Mouse (Mus musculus) bone marrow macrophage, adult 2 months (primary cell): ENCODE data around the gene Iqsec1. TPM values are rescaled to one million over a fixed set of nuclear protein-coding genes. Genes with fewer than 3 reads are reported as not detected.

Source experiments
- H3K27ac ChIP-seq: 2 replicates; pipeline ENCODE4 v1.5.1; 2012; ENCODE audit warnings: low read depth, low read length; ENCODE audit not compliant: insufficient read depth
- H3K4me1 ChIP-seq: 2 replicates; pipeline ENCODE4 v1.6.1; 2012; ENCODE audit warnings: low read length; ENCODE audit not compliant: control insufficient read depth, insufficient read depth
- H3K4me3 ChIP-seq: 2 replicates; pipeline ENCODE4 v1.5.1; 2012; ENCODE audit warnings: mild to moderate bottlenecking, low read length, moderate library complexity; ENCODE audit not compliant: insufficient read depth
- CTCF ChIP-seq: IDR thresholded peaks from 2 replicates; pipeline ENCODE4 v1.5.1; 2012; ENCODE audit warnings: low read depth, mild to moderate bottlenecking, low read length, moderate library complexity
- POLR2A ChIP-seq: IDR thresholded peaks from 2 replicates; pipeline ENCODE4 v1.6.1; 2012; ENCODE audit warnings: mild to moderate bottlenecking, low read depth, low read length, borderline replicate concordance
- polyA plus RNA-seq: library from polyadenylated mRNA; stranded (reverse); fragments of >200 nt; gene quantifications from 2 replicates; pipeline ENCODE4 v1.2.4, GENCODE M21; 2012; ENCODE audit not compliant: missing spikeins, insufficient read depth, insufficient read length

Iqsec1 gene
- polyA plus RNA-seq, 1 experiment, result 38.2 TPM

DNA sequence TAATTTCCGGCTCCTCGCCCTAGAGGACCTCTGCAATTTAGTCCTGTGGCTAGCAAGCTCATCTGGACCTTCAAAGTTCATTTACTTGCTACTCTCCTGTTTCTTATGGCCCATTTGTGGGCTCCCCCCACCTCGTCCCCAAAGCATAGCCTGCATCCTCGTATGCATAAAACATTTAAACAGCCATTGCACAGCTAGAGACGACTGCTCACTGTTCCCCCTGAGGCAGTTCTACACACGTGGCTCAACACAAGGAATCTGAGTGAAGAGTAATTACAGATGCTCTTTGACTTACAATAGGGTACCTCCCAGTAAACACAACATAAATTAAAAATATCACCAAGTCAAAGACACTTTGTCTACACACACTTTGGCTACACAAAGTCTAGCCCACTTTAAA, 88.2 kb downstream of the Iqsec1 start:
- Histone ChIP-seq H3K4me3 (no peak overlapping the region), H3K4me1 (peaks cover 2% of the 10 kb centered on the region; the same call in 1 of the 2 replicates), H3K27ac (no peak overlapping the region)
- no peak for TF ChIP-seq CTCF

DNA sequence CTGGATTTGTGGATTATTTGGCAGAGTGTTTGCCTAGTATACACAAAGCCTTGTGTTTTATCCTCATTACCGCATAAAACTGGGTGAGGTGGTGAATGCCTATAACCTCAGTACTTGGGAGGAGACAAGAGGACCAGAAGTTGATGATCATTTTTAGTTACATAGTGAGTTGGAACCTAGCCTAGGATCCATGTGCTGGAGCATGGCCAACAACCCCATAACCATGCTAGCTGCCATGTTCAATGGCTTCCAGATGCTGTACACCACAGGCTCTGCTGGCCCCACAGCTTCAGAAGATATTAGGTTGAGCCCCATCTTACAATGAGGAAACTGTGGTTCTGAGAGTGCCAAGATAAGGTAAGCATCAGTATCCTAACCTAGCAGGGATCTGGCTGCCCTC, 89.2 kb downstream of the Iqsec1 start:
- Histone ChIP-seq H3K27ac (no peak overlapping the region), H3K4me1 (peaks cover 2% of the 10 kb centered on the region; the same call in 1 of the 2 replicates), H3K4me3 (no peak overlapping the region)
- TF ChIP-seq POLR2A, result no peak
- TF ChIP-seq CTCF, result no peak

GRCm38 (mm10) chr6:90898107-90898506, 90.4 kb downstream of the Iqsec1 start:
- Histone ChIP-seq H3K4me3 (no peak overlapping the region), H3K27ac (no peak overlapping the region), H3K4me1 (peaks cover 2% of the 10 kb centered on the region; the same call in 1 of the 2 replicates)
- TF ChIP-seq POLR2A (no peak), CTCF (no peak)

DNA sequence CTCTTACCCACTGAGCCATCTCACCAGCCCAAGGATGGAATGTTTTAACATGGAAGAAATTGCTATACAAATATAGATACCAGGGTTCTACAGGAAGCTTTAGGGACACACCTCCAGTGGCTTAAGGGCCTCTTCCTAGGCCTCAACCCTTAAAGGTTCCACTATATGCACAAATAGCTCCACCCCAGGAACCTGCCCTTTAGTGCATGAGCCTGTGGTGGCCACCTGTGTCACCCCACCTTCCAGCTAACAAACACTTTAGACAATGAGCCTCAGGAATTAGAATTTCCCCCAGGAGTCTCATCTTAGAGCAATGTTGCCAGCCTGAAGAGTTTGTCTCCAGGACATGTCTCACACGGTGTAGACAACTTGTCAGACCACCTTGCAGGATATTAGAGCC, 96.1 kb downstream of the Iqsec1 start:
- TF ChIP-seq CTCF, result no peak
- TF ChIP-seq POLR2A, result no peak

DNA sequence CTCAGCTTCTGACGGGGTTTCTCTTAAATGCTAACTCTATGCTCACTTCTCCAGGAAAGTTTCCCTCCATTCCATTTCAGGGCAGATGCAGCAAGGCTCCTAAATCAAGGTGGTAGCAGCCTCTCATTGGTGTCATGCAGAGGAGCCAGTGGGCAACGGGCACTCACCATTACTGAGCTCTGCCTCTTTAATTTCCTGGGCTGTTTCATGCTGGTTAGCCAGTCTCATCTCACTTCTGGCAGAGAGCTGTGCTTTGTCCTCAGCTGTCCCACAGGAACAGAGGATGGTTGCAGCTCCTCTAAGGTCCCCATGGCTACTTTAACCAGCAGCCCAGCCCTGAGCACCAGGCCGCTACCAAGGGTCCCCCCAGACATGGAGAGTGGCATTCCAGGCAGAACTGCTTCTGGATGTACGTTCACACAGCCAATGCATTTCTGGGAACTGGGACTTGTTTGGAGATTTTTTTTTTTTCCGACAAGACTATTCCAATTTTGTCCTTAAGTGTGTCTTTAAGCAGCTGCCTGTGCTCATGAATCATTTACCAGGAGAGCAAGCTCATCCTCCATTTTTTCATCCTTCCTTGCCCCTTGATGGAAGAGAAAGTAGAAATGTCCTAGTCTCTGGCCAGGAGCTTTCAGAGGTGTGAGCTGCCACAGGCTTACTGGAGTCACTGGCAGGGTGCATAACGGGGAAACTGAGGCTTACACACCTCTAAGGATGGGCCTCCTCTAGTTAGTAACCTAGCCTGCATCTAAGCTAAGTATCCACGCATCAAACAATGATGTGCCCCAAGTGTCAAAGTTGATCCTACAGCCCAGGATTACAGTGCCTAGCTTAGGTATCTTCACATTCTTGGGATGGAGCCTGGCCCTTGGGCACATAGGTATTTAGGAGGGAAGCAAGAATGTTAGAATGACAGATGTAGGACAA, 98.9 kb downstream of the Iqsec1 start:
- Histone ChIP-seq H3K4me3 (no peak overlapping the region), H3K27ac (no peak overlapping the region), H3K4me1 (no peaks in the 10 kb centered on the region)
- TF ChIP-seq CTCF (no peak), POLR2A (no peak)

More for the DNA sequence above, 96.1 kb downstream of the Iqsec1 start:
- no peaks in the 10 kb centered on the region for H3K4me1 ChIP-seq
- no peak overlapping the region for H3K27ac ChIP-seq
- H3K4me3 ChIP-seq, result no peak overlapping the region

- TF ChIP-seq POLR2A (no peak), CTCF (no peak)
- Histone ChIP-seq H3K4me1 (no peaks in the 10 kb centered on the region), H3K4me3 (no peak overlapping the region), H3K27ac (no peak overlapping the region)
Measured at GRCm38 (mm10) chr6:90887024-90887775, 101.3 kb downstream of the Iqsec1 start.

DNA sequence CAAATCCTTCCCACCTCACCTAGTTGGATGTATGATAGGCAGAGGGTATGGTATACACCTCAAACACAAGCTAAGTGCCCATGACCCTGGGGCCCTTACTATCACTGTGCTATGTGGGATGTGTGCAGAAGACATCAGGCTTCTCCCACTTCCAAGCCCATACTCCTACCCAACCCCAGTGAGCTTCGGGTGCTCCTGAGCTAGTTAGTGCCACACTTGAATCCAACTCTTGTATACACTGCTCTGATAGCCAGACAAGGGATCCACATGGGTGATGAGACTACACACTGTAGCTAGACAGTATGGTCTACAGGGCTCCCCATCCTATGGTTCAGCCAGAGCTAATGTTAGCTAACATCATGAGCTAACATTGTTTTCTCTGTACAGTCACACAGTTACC, 102.9 kb downstream of the Iqsec1 start:
- TF ChIP-seq POLR2A, result no peak
- no peak for TF ChIP-seq CTCF
- Histone ChIP-seq H3K4me3 (no peak overlapping the region), H3K4me1 (no peaks in the 10 kb centered on the region), H3K27ac (no peak overlapping the region)

GRCm38 (mm10) chr6:90884631-90885030, 103.9 kb downstream of the Iqsec1 start:
- H3K4me1 ChIP-seq, result no peaks in the 10 kb centered on the region
- no peak for TF ChIP-seq POLR2A
- TF ChIP-seq CTCF, result no peak
- no peak overlapping the region for H3K4me3 ChIP-seq
- no peak overlapping the region for H3K27ac ChIP-seq

GRCm38 (mm10) chr6:90880975-90881374, 107.5 kb downstream of the Iqsec1 start:
- H3K4me3 ChIP-seq, result no peak overlapping the region
- H3K27ac ChIP-seq, result no peak overlapping the region
- TF ChIP-seq POLR2A, result no peak
- TF ChIP-seq CTCF, result no peak
- H3K4me1 ChIP-seq, result no peaks in the 10 kb centered on the region

- H3K4me1 ChIP-seq, result no peaks in the 10 kb centered on the region
- no peak overlapping the region for H3K27ac ChIP-seq
- no peak for TF ChIP-seq POLR2A
- TF ChIP-seq CTCF, result no peak
- H3K4me3 ChIP-seq, result no peak overlapping the region
Measured at GRCm38 (mm10) chr6:90880404-90880803, 108.1 kb downstream of the Iqsec1 start.
